Mouse (Mus musculus) lung, postnatal 0 days (tissue): ENCODE data around the gene Pdgfa.

Experiments used
- CTCF ChIP-seq: IDR thresholded peaks from 2 replicates; pipeline ENCODE4 v1.5.1; 2016; ENCODE audit warnings: antibody characterized with exemption, mild to moderate bottlenecking
- EP300 ChIP-seq: IDR thresholded peaks from 2 replicates; pipeline ENCODE4 v1.6.1; 2016; ENCODE audit warnings: antibody characterized with exemption, mild to moderate bottlenecking, control low read depth

- TF ChIP-seq CTCF (no peak), EP300 (no peak)
Observed at GRCm38 (mm10) chr5:138944551-138944950, 52.6 kb downstream of the Pdgfa start.
